Mouse (Mus musculus) forebrain, embryonic 16.5 days (tissue): ENCODE data around the gene Btbd2. TPM values are rescaled to one million over a fixed set of nuclear protein-coding genes. Genes with fewer than 3 reads are reported as not detected.

Experiments
- ATAC-seq: fragments of 200-750 bp; cut with Nextera tagmentation; 2 replicates; pipeline ENCODE4 v1.8.0; 2017; ENCODE audit warnings: mild to moderate bottlenecking, moderate library complexity
- H3K27ac ChIP-seq: fragments of 300-500 bp; sonication (generic); 2 replicates; pipeline ENCODE4 v1.5.1; 2014; ENCODE audit warnings: low read length, control low read depth
- H3K27me3 ChIP-seq: fragments of 300-500 bp; sonication (generic); replicated peaks from 2 replicates; pipeline ENCODE4 v1.6.1; 2014; ENCODE audit warnings: low read length; ENCODE audit not compliant: control insufficient read depth, insufficient read depth
- H3K36me3 ChIP-seq: fragments of 300-500 bp; sonication (generic); 2 replicates; pipeline ENCODE4 v1.6.1; 2014; ENCODE audit not compliant: control insufficient read depth, insufficient read depth
- H3K4me1 ChIP-seq: fragments of 300-500 bp; sonication (generic); replicated peaks from 2 replicates; pipeline ENCODE4 v1.6.1; 2014; ENCODE audit warnings: low read length; ENCODE audit not compliant: control insufficient read depth, insufficient read depth
- H3K4me2 ChIP-seq: fragments of 300-500 bp; sonication (generic); 2 replicates; pipeline ENCODE4 v1.6.1; 2014; ENCODE audit warnings: mild to moderate bottlenecking, low read length, control low read depth
- H3K4me3 ChIP-seq: fragments of 300-500 bp; sonication (generic); replicated peaks from 2 replicates; pipeline ENCODE4 v1.5.1; 2014; ENCODE audit warnings: mild to moderate bottlenecking, low read length, control low read depth
- H3K9ac ChIP-seq: fragments of 300-500 bp; sonication (generic); replicated peaks from 2 replicates; pipeline ENCODE4 v1.6.1; 2014; ENCODE audit warnings: low read depth, low read length, control low read depth
- H3K9me3 ChIP-seq: fragments of 300-500 bp; sonication (generic); 2 replicates; pipeline ENCODE4 v1.6.1; 2016; ENCODE audit warnings: low read length; ENCODE audit not compliant: control insufficient read depth
- WGBS: fragments of 180-500 bp; shearing (Covaris S2); extraction: QIAGEN DNeasy Blood & Tissue Kit; methylation state at CpG from one replicate; pipeline ENCODE4 v1.1.7; 2014; 5-methylcytosine and 5-hydroxymethylcytosine counted together
- polyA plus RNA-seq: library from polyadenylated mRNA; unstranded; fragments of >200 nt; fragmentation: Nextera tagmentation; extraction: Ambion mirVana; gene quantifications from 2 replicates; pipeline ENCODE4 v1.2.1, GENCODE M21; 2015

The Btbd2 gene
- polyA plus RNA-seq, 1 experiment from 2014 or later: 75.2 TPM

DNA sequence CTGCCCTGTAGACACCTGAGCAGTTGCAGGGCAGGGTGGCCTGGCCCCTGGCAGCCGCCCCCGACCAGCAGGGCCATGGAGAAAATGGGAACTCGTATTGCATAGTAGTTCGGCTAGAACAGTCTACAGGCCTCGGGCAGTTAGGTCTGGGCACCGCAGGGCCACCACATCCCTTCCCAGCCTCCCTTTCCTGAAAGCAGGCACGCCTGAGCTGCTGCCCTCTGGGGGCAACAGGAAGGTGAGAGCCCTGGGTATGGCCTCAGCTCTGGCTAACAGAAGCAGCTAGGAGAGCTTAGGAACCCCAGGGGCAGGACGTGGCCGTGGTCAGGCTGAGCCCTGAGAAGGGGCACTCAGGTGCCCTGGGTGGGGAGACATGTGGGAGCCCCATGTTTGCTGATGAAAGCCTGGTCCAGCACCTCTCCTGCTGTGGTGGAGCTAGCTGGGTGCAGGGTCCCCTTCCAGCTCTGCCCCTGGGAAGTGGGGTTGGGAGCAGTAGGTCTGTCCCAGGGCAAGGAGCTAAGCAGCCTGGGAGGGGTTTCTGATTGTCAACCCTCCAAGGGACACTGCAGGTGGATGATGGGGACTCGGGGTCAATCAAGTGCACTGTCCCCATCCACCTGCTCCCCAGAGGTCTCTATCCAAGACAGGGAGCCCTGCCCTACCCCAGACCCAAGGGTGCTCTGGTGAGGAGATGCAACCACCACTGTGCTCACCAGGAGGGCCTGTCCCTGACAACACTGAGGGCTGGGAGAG lies 9.3 kb upstream of the Btbd2 start:
- no peak for ATAC-seq
- H3K36me3 ChIP-seq: peaks cover 34% of the 10 kb centered on the region
- 87% methylated on average over 9 of the region's 10 CpGs for WGBS

DNA sequence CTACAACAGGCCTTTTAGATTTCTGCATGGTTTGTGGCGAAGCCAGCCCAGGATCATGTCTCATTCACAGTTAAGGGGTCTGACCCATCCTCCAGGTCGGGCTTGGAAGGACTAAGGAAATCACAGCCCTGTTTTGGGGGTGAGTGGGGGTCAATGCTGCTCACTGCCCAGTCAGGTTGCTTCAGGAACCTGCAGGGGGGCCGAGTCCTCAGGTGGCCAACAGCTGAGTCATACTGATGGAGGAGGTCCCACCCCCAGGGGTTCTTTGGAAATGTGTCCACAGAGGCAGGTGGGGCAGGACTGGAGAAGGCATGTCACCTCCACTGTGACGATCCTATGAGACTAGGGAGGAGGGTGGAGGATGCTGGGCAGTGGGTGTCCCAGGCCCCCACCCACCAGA lies 8.6 kb upstream of the Btbd2 start:
- no peak overlapping the region for H3K4me2 ChIP-seq
- no peaks in the 10 kb centered on the region for H3K9me3 ChIP-seq
- no peak for ATAC-seq
- no peak overlapping the region for H3K9ac ChIP-seq
- H3K27ac ChIP-seq: no peak overlapping the region
- WGBS: 64% methylated on average over 4 of the region's 4 CpGs
- H3K4me3 ChIP-seq: no peak overlapping the region
- H3K36me3 ChIP-seq: peaks cover 34% of the 10 kb centered on the region
- H3K4me1 ChIP-seq: 0 out of 2 replicates have a peak, but pooled peaks cover 4% of the 10 kb centered on the region
- no peaks in the 10 kb centered on the region for H3K27me3 ChIP-seq

More for the DNA sequence above, 9.3 kb upstream of the Btbd2 start:
- Histone ChIP-seq H3K27ac (no peak overlapping the region), H3K9ac (no peak overlapping the region), H3K4me1 (0 out of 2 replicates have a peak, but pooled peaks cover 4% of the 10 kb centered on the region), H3K9me3 (no peaks in the 10 kb centered on the region), H3K27me3 (no peaks in the 10 kb centered on the region), H3K4me2 (no peak overlapping the region), H3K4me3 (no peak overlapping the region)

DNA sequence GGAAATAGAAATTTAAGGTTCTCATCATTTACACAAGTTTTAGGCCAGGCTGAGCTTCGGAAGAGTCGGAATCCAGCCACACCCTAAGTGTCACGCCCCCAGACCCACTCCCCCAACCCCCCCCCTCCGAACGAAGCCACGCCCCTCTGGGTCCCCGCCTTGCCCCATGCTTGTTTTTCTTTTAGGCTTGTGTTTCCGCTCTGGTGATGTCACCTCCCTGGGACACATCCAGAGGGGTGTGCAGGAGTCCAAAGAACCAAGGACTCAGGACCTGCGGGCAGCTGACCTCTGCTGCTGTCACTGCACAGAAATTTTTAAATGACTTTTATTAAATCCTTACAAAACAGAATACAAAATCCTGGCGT lies 8.1 kb upstream of the Btbd2 start:
- no peak overlapping the region for H3K4me2 ChIP-seq
- H3K27me3 ChIP-seq: no peaks in the 10 kb centered on the region
- H3K9me3 ChIP-seq: no peaks in the 10 kb centered on the region
- ATAC-seq: no peak
- 0 out of 2 replicates have a peak, but pooled peaks cover 4% of the 10 kb centered on the region for H3K4me1 ChIP-seq
- 23% methylated on average over 10 of the region's 10 CpGs for WGBS
- H3K9ac ChIP-seq: no peak overlapping the region
- no peak overlapping the region for H3K27ac ChIP-seq
- H3K36me3 ChIP-seq: peaks cover 34% of the 10 kb centered on the region
- H3K4me3 ChIP-seq: no peak overlapping the region

DNA sequence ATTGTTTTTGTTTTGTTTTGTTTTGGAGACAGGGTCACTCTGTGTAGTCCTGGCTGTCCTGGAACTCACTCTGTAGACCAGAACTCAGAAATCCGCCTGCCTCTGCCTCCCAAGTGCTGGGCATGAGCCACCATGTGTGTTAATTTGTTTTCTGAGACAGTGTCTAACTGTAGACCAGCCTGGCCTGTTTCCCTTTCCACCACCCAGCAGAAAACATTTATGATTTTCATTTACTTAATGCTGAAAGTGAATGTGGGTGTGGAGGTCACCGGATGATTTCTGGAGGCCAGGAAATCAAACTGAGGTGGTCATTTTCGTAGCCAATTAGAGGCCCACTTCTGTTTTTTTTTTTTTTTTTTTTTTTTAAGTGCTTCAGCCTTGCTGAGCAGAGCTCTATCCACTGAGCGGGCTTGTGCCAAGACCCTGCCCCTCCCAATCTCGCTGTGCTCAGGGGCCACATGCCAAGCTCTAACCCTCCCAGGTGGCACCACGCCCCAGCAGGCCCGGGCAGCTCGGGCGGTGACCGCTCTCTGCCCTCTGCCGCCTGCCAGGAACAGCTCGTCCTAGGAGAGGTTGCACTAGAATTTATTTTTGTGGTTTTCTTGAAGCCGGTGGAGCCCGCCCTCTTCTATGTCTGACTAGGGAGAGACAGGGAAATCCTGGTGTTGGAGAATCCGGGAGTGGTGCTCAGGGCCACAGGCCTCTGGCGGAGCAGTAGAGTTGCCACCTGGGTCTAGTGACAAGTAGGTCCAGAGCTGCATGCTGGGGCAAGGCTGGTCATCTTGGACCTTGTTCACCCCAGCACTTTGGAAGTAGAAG lies 7.5 kb upstream of the Btbd2 start:
- Histone ChIP-seq H3K4me1 (0 out of 2 replicates have a peak, but pooled peaks cover 4% of the 10 kb centered on the region), H3K4me3 (no peak overlapping the region), H3K4me2 (no peak overlapping the region), H3K9ac (no peak overlapping the region), H3K27me3 (no peaks in the 10 kb centered on the region), H3K36me3 (peaks cover 32% of the 10 kb centered on the region), H3K27ac (no peak overlapping the region), H3K9me3 (no peaks in the 10 kb centered on the region)
- WGBS: 49% methylated on average over 16 of the region's 16 CpGs
- 0 out of 2 replicates have a peak, but pooled peaks have one; percentile 31 for ATAC-seq

DNA sequence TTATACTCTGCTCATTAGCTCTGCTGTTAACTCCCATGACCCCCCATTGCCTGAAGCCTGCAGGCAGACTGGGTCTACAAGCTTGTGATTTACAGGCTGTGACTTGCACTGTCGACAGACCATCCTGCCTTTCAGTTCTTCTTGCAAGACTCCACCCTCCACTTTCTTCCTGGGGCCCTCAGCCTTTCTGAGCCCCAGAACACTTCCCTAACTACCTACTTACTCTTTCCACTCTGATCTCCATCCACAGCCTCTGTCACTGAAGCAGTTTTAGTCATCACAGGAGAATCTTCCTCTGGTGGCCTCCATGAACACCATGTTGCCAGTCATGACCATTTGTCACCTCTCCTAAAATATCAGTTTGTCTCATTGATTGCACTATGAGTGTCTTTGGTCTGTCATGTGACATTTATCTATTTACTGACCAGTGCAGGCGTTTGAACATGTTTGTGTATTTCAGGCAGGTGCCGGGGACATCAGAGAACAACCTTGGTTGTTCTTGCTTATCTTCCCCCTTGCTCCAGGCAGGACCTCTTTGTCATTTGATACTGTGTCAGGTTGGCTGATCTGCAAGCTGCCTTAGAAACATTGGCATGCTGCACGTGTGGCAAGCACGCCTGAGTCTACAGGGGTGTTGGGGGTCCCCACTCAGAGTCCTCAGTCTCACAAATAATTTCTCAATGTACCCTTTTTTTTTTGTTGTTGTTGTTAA lies 6.8 kb upstream of the Btbd2 start:
- Histone ChIP-seq H3K4me1 (peaks cover 9% of the 10 kb centered on the region; the same call in 1 of the 2 replicates), H3K9me3 (no peaks in the 10 kb centered on the region), H3K27ac (no peak overlapping the region), H3K27me3 (no peaks in the 10 kb centered on the region), H3K4me3 (no peak overlapping the region), H3K36me3 (peaks cover 24% of the 10 kb centered on the region), H3K4me2 (no peak overlapping the region), H3K9ac (no peak overlapping the region)
- 62% methylated on average over 5 of the region's 5 CpGs for WGBS
- no peak for ATAC-seq

DNA sequence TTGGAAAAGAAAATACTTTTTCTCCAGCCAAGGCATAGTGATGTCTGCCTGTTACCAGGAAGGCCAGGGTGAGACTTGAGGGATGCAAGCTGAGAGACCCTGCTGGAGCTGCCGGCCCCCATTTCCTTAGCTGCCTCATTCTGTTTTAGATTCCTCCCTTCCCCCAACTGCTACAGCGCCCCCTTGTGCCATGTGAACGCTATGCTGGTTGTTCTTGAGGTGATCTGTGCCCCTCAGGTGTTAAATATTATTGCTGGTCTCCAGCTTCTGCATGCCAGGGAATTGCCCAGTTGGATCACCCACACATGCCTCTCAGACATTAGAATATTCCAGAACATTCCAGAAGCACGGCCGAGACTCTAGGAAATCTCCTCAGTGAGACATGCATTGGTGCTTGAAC lies 4.3 kb upstream of the Btbd2 start:
- H3K4me2 ChIP-seq: no peak overlapping the region
- H3K9me3 ChIP-seq: no peaks in the 10 kb centered on the region
- WGBS: 36% methylated on average over 5 of the region's 5 CpGs
- no peak overlapping the region for H3K4me3 ChIP-seq
- ATAC-seq: no peak
- peaks cover 11% of the 10 kb centered on the region; the same call in 1 of the 2 replicates for H3K4me1 ChIP-seq
- peaks cover under 1% of the 10 kb centered on the region; the same call in 1 of the 2 replicates for H3K36me3 ChIP-seq
- no peaks in the 10 kb centered on the region for H3K27me3 ChIP-seq
- no peak overlapping the region for H3K9ac ChIP-seq
- H3K27ac ChIP-seq: no peak overlapping the region

DNA sequence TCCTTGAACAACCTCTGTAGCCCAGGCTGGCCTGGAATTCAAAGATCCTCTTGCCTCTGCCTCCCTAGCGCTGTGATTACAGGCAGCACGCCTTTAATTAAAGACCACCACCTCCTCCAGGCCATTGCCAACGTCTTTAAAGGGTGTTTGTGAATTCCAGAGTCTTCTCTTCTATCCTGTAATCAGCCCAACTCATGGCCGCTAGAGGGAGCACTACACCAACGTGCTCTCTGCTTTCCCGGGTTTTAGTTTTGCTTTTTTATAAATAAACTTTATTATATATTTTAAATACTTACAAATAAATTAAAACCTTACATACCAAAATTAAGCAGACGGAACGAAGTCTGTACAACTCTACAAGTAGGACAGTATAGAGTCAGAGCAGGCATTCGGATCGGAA lies 2.3 kb upstream of the Btbd2 start:
- peak overlapping the region; percentile 21; the same call in 1 of the 2 replicates for H3K27ac ChIP-seq
- no peaks in the 10 kb centered on the region for H3K9me3 ChIP-seq
- H3K36me3 ChIP-seq: no peaks in the 10 kb centered on the region
- 5% methylated on average over 10 of the region's 10 CpGs for WGBS
- no peaks in the 10 kb centered on the region for H3K27me3 ChIP-seq
- H3K9ac ChIP-seq: no peak overlapping the region
- peaks cover 22% of the 10 kb centered on the region for H3K4me1 ChIP-seq
- peak overlapping the region; percentile 36 for H3K4me3 ChIP-seq
- no peak for ATAC-seq
- H3K4me2 ChIP-seq: peak overlapping the region; percentile 50

DNA sequence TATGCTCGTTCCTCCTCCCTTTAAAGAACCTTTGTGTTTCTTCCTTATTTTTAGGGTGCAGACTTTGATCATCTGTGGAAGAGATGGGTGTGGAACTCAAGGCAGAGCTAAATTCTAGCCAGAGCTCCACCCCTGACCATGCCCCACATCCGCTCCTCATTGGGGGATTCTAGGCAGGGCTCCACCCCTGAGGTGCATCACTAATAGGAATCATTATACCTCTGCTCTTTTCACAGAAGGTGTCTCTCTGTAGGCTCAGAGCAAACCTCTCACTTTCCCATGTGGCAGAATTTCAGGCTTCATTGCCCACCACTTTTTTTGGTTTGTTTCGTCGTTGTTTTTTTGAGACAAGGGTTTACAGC lies 2.0 kb upstream of the Btbd2 start:
- ATAC-seq: no peak
- Histone ChIP-seq H3K9me3 (no peaks in the 10 kb centered on the region), H3K4me1 (peaks cover 24% of the 10 kb centered on the region), H3K9ac (no peak overlapping the region), H3K27me3 (no peaks in the 10 kb centered on the region), H3K27ac (peak overlapping the region; percentile 21; the same call in 1 of the 2 replicates), H3K4me2 (no peak overlapping the region), H3K36me3 (no peaks in the 10 kb centered on the region), H3K4me3 (no peak overlapping the region)
- 77% methylated on average over 4 of the region's 4 CpGs for WGBS
